Mouse (Mus musculus) heart, postnatal 0 days (tissue): ENCODE data around the gene Armh3.

Source experiments
- CTCF ChIP-seq: IDR thresholded peaks from 2 replicates; pipeline ENCODE4 v1.5.1; 2016; ENCODE audit warnings: antibody characterized with exemption, control low read depth, low read depth
- EP300 ChIP-seq: IDR thresholded peaks from 2 replicates; pipeline ENCODE4 v1.6.1; 2016; ENCODE audit warnings: antibody characterized with exemption, low read depth

- no peak for TF ChIP-seq CTCF
- TF ChIP-seq EP300, result no peak
These were observed 35.6 kb upstream of the Armh3 start for GRCm38 (mm10) chr19:46033911-46034310.
